Mouse (Mus musculus) MN1 (cell line): ENCODE data around the gene Slc2a10.

Source experiments
- DNase-seq: peaks from one replicate; pipeline ENCODE4 v3.0.0-alpha.2; 2016; ENCODE audit warnings: low spot score

Slc2a10 gene

DNA sequence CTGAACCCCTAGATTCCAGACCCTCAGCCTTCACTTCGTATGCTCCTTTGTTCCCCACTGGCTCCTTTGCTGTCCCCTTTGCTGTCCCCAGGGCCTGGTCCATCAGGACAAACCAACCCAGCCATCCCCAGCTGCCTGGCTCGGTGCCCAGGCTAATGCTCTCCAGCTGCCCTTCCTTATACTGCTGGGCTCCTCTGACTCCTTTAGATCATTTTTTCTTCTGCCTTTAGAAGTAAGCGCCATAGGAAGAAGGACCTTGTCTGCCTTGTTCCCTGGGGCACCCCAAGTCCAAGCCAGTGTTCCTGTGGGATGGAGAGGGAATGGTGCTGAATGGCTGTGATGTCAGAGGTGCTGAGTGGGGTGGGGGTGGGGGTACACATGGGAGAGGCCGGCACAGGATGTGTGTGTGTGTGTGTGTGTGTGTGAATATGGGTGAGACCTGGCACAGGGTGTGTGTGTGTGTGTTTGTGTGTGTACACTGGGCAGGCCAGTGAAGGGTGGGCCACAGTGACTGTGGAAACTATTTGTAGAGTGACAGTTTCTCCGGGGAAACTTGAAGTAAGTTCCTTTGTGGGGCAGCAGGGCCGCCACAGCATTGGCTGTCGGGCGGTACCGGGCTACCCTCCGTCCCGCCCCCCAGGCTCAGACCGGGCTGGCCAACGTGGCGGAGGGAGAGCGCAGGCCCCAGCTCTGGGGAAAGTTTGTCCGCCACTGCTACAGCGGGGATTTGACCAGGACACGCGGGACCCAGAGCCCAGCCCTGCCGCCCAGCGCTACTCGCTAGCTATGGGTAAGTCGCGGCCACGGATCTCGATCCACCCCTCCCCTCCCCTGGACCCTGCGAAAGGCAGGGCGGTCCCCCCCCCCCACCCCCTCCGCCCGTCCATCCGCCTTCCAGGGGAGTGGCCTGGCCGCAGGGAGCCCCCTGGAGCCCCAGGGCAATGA, at the start of gene Slc2a10:
TSS of gene Slc2a10 (plus strand) at position 529 of the 945 bp plus-strand sequence.
- DNase-seq: peak; percentile 78

DNA sequence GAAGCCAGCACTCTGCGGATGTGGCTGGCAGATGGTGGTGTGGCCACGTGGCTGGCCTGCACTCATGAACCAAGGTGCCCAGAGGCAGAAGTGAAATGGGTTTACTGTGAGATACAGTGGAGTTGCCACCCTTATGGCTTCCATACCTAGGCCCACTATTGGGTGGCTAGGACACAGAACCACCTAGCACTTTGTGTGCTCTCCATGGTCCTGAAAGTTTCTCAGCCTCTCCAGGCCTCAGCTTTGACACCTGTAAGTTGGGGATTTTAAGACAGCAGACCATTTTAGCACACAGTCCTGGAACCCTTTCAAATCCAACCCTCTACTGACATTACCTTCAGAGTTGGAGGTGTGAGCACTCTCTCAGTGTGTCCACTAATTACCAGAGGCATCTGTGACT, 46.9 kb upstream of the Slc2a10 start:
- DNase-seq: no peak

DNA sequence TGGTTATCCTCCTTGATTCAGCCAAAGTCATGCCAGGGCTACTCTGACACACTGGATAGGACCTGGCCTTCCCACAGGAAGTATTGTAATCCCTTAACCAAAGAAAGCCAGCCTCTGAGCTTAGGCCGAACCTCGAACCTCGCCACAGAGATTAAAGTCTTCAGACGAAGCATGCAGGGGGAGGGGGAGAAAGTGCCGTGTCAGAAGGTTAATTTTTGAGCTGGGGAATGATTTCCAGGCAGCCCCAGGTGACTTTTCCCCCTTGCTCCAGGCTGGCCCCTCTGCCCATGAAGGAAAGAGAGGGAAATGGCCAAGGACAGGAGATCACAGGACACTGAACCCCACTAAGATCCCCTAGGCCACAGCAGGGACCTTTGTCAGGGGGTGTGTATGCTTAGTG, 45.4 kb upstream of the Slc2a10 start:
- no peak for DNase-seq

DNA sequence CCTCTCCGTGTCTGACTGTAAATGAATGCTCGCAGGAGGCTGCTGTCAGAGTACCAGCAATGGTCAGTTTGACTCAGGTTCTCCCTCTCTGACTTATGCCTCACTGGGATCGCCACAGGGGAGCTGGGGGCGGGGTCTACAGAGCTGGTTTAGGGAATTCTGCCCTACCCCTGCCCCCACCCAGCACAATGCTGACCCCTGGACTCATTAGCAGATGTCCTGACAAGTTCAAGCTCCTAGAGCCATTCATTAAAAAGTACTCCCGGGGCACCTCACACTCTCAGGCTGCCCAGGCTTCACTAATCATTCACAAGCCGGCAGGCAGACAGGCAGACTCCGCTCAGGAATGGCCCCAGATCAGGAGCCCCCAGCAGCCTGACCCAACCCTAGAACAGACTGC, 43.9 kb upstream of the Slc2a10 start:
- no peak for DNase-seq

DNA sequence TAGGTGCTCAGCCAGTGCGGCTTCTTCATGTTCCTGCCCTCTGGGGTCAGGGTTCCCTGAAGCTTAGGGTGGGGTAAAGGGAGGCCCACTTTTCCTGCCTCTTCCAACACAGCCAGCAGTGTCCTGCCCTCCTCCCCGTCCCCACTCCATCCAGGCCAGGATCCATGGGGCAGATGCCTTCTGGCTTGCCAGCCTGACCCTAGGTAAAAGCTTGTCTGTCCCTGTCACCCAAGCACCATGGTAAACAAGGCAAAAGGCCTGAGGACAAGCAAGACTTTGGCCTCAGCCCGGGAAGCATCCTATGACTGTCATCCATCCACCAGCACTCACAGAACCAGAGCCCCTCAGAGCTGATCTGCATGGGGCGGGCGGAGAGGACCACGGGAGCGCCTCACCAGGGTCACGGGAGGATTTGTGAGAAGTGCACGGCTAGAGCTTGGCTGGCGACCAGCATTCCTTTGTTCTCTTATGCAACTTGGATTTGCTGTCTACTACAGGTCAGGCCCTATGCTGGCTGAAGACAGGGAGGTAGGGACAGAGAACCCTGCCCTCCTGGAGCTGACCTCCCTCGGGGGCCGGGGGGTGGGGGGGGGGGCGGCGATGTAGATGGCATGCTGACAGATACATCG, 35.6 kb upstream of the Slc2a10 start:
- no peak for DNase-seq

DNA sequence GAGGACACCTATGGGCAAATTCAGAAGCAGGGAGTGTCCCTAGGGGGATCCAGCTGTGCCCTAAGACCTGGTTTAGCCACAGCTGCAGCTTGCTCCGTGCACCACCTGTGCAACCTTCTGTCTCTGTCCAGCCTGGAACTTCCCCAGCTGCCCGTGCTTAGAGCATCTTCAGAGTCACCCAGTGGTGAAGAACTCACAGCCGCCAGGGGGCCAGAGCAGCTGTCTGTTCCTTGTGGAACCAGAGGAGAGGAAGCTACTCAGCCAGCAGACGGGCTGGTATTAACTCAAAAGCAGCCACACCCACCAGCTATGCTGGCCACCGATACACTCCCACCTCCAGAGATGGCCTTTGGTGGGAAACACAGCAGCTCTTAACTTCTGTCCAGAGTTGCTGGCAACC, 33.4 kb upstream of the Slc2a10 start:
- peak; percentile 67 for DNase-seq

DNA sequence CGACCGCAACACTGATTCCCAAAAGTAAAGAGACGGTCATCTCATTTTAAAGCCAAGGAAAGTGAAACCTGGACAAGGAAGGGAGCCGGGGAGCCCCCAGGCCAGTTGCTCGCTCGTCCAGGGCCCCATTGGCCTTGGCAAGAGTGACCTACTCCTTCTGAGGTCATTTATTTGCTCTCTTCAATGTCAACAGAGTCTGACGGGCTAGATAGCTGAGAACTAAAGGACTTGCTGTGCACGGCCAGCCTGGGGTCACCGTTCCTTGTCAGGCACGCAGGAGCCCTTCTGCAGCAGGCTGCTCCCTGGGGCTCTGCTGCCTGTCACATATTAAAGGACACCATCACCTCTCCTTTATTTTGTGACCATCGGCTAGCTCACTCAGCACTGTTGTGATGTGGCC, 31.6 kb upstream of the Slc2a10 start:
- no peak for DNase-seq

DNA sequence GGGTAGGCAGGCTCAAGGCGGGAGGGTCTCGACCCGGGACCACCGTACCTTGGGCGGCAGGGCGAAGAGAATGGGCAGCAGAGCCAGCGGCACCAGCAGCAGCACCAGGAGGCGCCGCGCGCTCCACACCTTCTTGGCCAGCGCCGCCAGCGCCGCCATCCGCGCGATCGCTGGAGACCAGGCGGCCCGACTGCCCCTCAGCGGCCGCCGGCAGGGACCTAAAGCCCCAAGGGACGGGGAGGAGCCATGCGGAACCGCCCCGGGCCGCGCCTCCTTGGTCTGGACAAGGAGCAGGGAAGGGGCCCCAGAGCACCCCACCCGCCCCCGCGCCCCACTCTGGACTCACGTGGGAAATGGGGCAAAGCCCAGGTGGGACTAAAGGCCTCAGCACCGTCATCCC, 30.6 kb upstream of the Slc2a10 start, which contains the start of gene Slc13a3:
TSS of gene Slc13a3 (minus strand) at position 228 of the 400 bp plus-strand sequence.
- no peak for DNase-seq

DNA sequence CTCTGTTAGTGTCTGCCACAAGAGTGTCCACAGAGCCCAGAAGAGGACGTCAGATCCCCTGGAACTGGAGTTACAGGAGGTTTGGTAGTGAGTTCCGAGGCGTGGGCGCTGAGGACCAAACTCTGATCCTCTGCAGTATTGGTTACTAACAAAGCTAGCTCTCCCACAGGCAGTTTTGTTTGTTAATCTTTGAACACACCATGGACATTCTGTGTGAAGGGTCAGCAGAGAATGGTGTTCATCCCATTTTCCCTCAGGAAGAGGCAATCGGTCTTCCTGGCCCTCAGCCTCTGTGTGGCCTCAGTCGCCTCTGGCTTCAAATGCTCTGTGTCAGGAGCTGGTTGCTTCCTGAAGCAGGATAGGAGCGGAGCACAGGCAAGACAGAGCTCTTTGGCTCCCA, 28.2 kb upstream of the Slc2a10 start:
- no peak for DNase-seq

DNA sequence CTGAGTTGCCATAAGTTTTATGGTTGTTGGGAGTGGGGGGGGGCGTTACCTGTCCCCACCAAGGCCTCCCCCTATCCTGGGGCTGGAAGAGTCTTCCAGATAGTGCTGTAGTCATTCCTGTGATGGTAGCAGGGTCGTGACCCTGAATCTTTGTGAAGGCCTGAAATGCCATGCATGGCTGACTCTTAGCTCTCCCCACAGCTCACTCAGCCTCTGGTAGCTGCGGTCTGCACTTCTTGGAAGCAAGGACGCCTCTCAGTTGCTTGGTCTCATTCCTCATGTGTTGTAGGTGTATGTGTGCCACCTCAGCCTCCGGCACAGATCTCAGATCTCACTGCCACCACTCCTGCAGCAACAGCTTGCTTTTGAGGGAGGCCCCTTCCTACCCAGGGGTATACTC, 27.7 kb upstream of the Slc2a10 start:
- no peak for DNase-seq

DNA sequence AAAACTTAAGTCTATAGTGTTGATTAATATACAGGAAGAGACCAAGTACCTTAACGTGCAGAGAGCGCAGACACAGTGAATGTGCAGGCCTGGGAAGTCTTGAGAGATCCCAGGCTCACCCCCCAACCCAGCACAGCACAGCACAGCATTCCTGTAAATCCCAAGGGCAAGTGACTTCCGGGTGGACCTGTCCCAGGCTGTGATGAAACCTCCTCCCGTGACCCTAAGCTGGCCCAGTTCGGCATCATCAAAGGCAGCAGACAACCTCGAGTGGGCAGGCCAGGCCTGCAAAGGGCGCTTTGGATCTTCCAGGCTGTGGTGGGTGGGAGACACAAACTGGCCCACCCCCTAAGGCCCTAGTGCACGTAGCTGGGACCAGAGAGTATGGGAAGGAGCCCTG, 21.6 kb upstream of the Slc2a10 start:
- DNase-seq: no peak

DNA sequence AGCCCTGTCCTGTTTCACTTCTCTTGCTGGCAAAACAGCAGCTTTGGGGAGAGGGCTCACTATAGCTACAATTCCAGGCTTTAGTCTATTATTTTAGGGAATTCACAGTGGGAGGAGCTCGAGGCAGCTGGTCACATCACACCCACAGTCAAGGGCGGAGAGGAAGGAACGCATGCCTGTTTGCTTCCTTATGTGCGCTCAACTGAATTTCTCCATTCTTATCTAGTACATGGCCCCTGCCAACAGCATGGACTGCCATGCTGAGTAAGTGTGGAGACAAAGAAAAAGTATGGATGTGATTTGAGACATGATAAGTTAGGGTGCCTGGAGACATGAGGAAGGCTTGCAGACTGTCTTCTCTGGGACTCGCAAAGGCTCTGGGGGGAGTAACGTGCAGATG, 19.4 kb upstream of the Slc2a10 start:
- DNase-seq: no peak

DNA sequence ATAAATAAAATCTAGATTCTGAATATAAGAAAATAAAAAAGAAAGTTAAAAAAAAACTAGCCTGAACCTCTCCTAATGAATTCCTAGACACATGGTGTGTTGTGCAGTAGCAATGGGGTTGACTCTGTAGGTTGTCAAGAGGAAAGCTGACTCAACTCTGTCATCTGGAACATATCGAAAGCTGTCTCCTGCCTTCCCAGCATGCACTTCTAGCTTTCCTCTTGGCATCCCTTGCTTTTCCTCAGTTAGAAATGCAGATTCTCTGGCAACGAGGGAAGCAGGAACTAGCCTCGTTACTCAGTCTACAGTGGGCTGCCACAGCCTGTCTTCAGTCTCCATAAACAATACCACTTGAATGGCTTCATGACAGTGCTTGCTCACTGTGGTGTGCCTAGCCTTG, 17.8 kb upstream of the Slc2a10 start:
- no peak for DNase-seq

DNA sequence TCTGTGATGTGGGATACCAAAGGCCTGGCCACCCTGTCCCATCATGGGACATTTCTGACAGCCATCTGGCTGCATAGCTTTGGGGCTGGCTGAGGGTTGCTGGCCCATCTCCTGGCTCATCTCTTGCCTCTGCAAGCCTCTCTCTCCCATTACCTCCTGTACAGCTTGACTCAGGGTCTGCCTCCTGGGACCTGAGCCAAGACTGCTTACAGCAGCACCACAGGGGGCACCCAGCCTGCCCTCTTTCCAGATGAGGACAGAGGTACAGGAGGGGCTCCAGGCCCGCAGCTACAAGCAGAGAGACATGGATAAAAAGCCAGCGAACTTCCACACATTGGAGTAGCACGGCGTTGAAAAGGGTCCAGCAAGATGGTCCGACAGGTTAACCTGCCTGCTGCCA, 17.2 kb upstream of the Slc2a10 start:
- no peak for DNase-seq

DNA sequence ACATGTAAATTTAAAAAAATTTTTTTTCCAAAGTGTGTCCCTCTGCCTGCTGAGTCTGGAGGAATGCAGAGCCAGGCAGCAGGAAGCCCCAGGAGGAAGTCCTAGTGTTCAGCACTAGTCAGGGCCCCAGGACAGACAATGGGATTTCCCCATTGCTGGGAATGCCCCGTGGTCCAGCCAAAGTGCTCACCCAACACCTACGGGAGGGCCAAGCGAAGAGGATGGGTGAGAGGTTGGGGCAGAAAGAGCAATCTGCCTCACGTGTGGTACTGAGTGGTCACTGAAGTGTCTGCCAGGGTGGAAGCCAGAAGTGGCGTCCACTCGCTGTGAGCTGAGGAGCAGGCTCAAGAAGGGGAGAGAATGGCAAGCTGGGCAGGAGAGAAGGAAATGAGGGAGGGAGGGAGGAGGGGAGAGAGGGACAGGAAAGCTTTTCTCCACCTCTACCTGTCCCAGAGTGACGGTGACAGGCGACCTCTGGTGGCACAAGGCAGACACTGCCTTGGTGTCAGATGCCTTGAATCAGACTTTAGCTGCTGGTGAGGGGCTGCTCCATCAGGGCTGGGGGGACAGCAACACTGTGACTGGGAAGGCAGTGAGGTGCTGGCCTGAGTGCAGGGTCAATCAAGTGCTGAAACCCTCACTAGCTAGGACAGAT, 16.6 kb upstream of the Slc2a10 start:
- DNase-seq: peak; percentile 60

DNA sequence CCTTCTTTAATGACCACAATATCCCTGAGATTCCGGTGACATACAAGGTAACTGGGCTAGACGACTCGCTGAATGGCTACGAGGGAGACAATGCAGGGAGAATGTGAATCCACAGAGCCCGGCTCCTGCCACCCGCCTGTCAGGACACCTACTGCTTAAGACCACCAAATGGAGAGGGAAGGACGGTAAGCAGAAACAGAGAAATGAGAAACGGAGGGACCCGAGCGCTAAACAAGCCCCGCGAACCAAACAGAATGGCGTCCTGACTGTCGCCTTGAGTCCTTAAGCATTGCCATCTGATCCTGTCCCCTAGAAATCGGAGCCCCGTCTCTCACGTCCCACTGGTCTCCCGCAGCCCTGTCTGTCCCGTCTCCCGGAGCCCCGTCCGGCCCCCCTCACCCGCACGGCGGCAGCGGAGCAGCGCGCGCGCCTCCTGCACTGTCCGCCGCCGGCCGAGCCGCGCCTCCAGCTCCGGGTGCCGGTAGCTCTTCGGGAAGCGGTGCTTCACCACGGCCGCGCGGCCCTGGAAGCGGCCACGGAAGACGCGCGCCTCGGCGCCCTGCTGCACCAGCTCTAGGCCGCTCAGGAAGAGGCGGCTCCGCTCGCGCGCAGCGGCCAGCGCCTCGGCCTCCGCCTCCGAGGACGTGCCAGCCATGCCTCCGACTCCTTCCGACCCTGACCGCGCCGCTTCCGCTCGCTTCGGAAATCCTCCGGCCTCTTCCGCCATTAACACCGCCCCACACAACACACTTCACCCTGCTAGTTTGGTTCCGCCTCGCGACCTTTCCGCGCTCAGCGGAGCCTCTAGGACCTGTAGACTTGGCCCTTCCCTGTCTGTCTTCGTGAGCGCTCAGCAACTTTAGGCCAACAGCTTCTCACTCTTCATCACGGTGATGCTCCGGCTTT, 10.7 kb upstream of the Slc2a10 start, which contains the start of gene Trp53rka:
TSS of gene Trp53rka (minus strand) at position 677 of the 906 bp plus-strand sequence.
- peak; percentile 89 for DNase-seq

DNA sequence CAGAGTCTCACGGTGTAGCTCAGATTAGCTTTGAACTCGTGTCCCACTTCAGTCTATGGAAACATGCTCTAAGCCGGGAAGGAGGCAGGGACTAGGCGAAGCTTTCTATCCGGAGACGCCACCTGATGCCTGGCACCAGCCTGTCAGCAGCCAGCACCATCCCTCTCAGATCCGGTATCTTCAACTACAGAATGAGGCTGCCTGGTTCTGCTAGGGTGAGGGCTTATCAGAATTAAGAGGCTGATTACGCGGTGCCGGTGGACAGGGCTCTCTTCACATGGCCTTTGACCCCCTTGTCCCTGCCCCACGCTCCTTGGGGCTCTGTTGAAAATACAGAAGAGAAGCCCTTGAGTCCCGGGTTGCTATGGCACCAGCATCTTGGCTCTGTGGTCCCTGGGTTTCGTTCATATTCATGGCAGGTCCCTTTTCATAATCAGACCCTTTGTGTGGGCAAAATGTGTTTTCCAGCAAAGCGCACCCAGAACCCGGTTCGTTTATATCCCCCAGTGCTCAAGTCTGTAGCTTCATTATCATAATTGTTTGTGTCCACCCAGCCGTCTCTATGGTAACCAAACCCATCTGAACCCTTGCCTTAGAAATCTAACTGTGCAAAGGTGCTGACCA, 9.9 kb upstream of the Slc2a10 start:
- peak; percentile 57 for DNase-seq

DNA sequence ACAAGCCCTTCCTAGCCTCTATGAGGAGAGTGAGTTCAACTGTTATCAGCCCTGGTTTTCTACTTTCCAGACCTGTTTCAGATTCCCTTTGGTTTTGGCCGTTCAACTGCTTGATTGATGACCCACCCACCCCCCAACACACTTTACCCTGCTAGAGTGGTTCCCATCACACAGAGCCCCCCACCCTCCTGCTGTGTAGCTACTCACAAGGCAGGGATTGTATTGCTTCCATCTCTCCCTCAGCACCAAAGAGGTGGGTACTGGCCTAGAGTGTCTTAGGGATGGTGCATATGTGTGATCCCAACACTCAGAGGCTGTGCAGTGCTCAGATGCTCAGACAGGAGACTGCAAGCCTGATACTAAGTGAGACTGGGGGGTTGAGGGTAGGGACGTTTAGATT, 9.1 kb upstream of the Slc2a10 start:
- no peak for DNase-seq

DNA sequence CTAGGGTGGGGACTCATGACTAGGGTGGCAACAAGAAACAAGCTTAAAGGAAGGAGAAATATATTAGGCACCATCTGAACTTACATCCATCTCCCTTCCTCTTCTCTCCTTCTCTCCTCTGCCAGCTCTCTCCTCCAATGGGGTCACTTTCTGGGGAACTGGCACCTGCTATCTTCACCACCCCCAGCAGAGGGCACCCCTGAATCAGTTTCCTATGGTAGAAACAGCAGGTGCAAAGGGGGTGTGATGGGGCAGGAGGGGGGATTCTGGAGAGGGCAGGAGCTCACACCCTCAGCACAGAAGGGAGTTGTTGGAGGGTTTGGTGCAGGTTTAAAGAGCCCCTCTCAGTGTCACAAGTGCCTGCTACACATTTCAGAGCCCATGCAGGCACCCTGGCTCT, 7.3 kb upstream of the Slc2a10 start:
- DNase-seq: peak; percentile 51

DNA sequence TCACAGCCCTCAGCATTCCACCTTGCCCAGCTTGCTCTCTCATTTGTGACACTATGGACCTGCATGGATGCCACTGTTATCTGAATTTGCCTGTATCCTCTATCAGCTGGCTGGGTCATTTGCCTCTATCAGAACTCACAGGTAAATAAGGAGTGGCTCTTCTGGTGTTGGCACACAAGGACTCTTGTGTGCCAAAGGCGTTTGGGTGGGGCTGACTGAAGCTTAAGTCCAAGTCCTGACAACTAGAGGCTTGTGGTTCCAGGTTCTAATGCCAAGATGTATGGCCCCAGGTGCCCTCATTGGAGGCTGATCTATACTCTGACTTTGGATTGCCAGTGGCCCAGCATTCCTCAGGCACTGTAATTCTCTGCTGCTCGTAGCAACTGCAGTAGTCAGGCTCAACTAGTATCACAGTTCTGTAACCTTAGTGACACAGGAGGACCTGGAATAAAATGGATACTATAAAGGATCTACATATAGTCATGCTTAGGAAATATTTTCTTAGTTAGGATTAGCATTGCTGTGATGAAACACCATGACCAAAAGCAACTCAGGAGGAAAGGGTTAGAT, 5.8 kb upstream of the Slc2a10 start:
- no peak for DNase-seq

DNA sequence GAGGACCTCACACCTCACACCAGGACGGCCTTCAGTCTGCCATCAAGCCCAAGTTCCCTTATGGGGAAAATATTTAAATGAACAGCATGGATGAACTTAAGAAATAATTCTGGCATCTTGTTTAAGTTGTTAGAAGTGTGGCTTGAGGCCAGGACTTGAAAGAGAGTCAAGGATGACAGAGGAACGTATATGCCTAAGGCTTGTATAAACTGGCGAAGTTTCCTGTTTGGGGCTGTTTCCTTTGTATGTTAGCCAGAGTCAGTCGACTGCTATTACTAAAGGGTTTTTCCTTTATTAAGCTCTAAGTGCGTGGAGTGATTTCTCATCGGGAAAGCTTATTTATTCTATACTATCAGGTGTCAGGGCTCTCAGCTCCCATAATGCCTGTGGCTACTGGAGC, 4.8 kb upstream of the Slc2a10 start:
- DNase-seq: no peak
